18 mouse cellular contexts compared by ENCODE assay signal in the genomic region with DNA sequence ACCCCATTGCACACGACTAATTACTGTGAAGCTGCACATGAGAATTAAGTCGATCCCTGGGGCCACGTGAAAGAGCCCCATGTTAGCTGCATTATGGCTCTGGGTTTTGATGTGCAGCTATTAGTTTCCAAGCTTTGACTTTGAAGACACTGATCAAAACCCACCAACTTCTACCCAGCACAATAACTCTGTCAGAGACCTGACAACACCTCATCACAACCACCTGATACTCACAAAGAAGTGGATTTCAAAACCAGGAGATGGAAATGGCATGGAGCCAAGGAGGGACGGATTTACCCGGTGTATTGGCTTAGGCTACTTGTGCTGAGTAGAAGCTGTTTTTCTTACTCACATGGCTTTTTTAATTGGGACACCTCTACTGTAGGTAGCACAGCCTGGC. TPM values are rescaled to one million over a fixed set of nuclear protein-coding genes. Genes with fewer than 3 reads are reported as not detected.
DNase-seq lines count a peak whose midpoint lies in the region; ATAC-seq and TF ChIP-seq lines count a peak whose summit lies in the region.
"Had no signal": no experiment of that assay in that cellular context is flagged by ENCODE, and none has a peak within 500 bp of the region (broad histone marks: within the 10 kb centered on the region; RNA-seq: fewer than 3 reads in every experiment).

No protein-coding gene starts in this region.

- 0 out of 2 replicates have a peak, but pooled peaks cover 4% of the 10 kb centered on the region for H3K4me1 ChIP-seq in hindbrain, embryonic 12.5 days
- H3K4me1 ChIP-seq in hindbrain, embryonic 14.5 days (replicated peaks; ENCODE audit: control insufficient read depth, insufficient read depth, low read length) = peaks cover 7% of the 10 kb centered on the region; the same call in 1 of the 2 replicates
- H3K4me1 ChIP-seq in forebrain, embryonic 11.5 days (replicated peaks; ENCODE audit: control insufficient read depth, insufficient read depth, low read length) = peaks cover 5% of the 10 kb centered on the region; the same call in 1 of the 2 replicates
- 0 out of 2 replicates have a peak, but pooled peaks cover 8% of the 10 kb centered on the region for H3K4me1 ChIP-seq in midbrain, embryonic 14.5 days (ENCODE audit: control insufficient read depth, insufficient read depth, low read length)

- no peak for DNase-seq in hindbrain, embryonic 14.5 days (ENCODE audit: low spot score)
- DNase-seq in brain, embryonic 14.5 days (ENCODE audit: low read depth) = peak; percentile 87
- DNase-seq in forebrain, embryonic 11.5 days (ENCODE audit: low spot score) = peak; percentile 79
- DNase-seq in midbrain, embryonic 14.5 days = peak; percentile 47
- DNase-seq in layer of hippocampus, adult 9-10 months (ENCODE audit: low spot score) = no peak
- DNase-seq in urinary bladder, postnatal 4 days (ENCODE audit: low spot score in 2 of 2) = no peak
- DNase-seq: adrenal gland, postnatal 36 days; cerebellum, adult 9-11 months; kidney, adult 9 months; kidney, postnatal 4 days; liver; lung, adult 18-20 months; lung, postnatal 4 days; thymus, adult 18-20 months had no signal

- TF ChIP-seq CTCF in brain, embryonic 14.5 days (IDR thresholded peaks at IDR 0.05; ENCODE audit: borderline replicate concordance, extremely low read depth, insufficient read depth, insufficient read length) = no peak

- H3K4me2 ChIP-seq in hindbrain, embryonic 12.5 days (replicated peaks) = no peak overlapping the region
- H3K4me2 ChIP-seq in hindbrain, embryonic 14.5 days (replicated peaks) = no peak overlapping the region
- H3K4me2 ChIP-seq in forebrain, embryonic 11.5 days (ENCODE audit: low read depth, low read length, severe bottlenecking) = no peak overlapping the region
- H3K4me2 ChIP-seq in midbrain, embryonic 14.5 days (ENCODE audit: low read length) = no peak overlapping the region
- H3K4me2 ChIP-seq: heart, embryonic 11.5 days had no signal

- no peaks in the 10 kb centered on the region for H3K27me3 ChIP-seq in hindbrain, embryonic 12.5 days
- no peaks in the 10 kb centered on the region for H3K27me3 ChIP-seq in hindbrain, embryonic 14.5 days (ENCODE audit: control insufficient read depth, insufficient read depth, low read length)
- no peaks in the 10 kb centered on the region for H3K27me3 ChIP-seq in forebrain, embryonic 11.5 days (ENCODE audit: control insufficient read depth, insufficient read depth, low read length)
- no peaks in the 10 kb centered on the region for H3K27me3 ChIP-seq in midbrain, embryonic 14.5 days (ENCODE audit: control insufficient read depth, insufficient read depth, low read length)

- peak; percentile 56; the same call in 1 of the 2 replicates for ATAC-seq in hindbrain, embryonic 12.5 days (ENCODE audit: low FRiP score)
- ATAC-seq in hindbrain, embryonic 14.5 days (ENCODE audit: low FRiP score) = no peak
- peak; percentile 78 for ATAC-seq in forebrain, embryonic 11.5 days (replicated peaks; ENCODE audit: low FRiP score)
- peak; percentile 67; the same call in 1 of the 2 replicates for ATAC-seq in midbrain, embryonic 14.5 days (ENCODE audit: low FRiP score, low TSS enrichment)
- ATAC-seq: inflammation-experienced regulatory T-cells, adult 6 months had no signal

- no peak overlapping the region for H3K9ac ChIP-seq in hindbrain, embryonic 12.5 days
- no peak overlapping the region for H3K9ac ChIP-seq in hindbrain, embryonic 14.5 days
- H3K9ac ChIP-seq in forebrain, embryonic 11.5 days (ENCODE audit: low read length) = no peak overlapping the region
- no peak overlapping the region for H3K9ac ChIP-seq in midbrain, embryonic 14.5 days (replicated peaks; ENCODE audit: low read length)

- H3K9me3 ChIP-seq in hindbrain, embryonic 12.5 days (replicated peaks) = no peaks in the 10 kb centered on the region
- no peaks in the 10 kb centered on the region for H3K9me3 ChIP-seq in hindbrain, embryonic 14.5 days (ENCODE audit: control insufficient read depth, low read length)
- no peaks in the 10 kb centered on the region for H3K9me3 ChIP-seq in forebrain, embryonic 11.5 days (ENCODE audit: control insufficient read depth, low read length)
- H3K9me3 ChIP-seq in midbrain, embryonic 14.5 days (ENCODE audit: control insufficient read depth, low read length) = no peaks in the 10 kb centered on the region

- no peak for TF ChIP-seq POLR2A in brain, embryonic 14.5 days (IDR thresholded peaks at IDR 0.05; ENCODE audit: borderline replicate concordance, extremely low read depth, insufficient read depth, insufficient read length, poor library complexity, severe bottlenecking)

- WGBS in hindbrain, embryonic 12.5 days = 44% methylated on average over 5 of the region's 5 CpGs
- 39% methylated on average over 5 of the region's 5 CpGs for whole genome bisulfite sequencing in hindbrain, embryonic 14.5 days
- WGBS in forebrain, embryonic 11.5 days = 24% methylated on average over 5 of the region's 5 CpGs
- WGBS in midbrain, embryonic 14.5 days = 18% methylated on average over 5 of the region's 5 CpGs

- H3K27ac ChIP-seq in hindbrain, embryonic 12.5 days = no peak overlapping the region
- no peak overlapping the region for H3K27ac ChIP-seq in hindbrain, embryonic 14.5 days
- H3K27ac ChIP-seq in forebrain, embryonic 11.5 days (ENCODE audit: low read depth, low read length) = peak overlapping the region; percentile 39; the same call in 1 of the 2 replicates
- H3K27ac ChIP-seq in midbrain, embryonic 14.5 days (replicated peaks; ENCODE audit: low read depth, low read length) = no peak overlapping the region

- no peak overlapping the region for H3K4me3 ChIP-seq in hindbrain, embryonic 12.5 days
- no peak overlapping the region for H3K4me3 ChIP-seq in hindbrain, embryonic 14.5 days (replicated peaks; ENCODE audit: low read length)
- H3K4me3 ChIP-seq in forebrain, embryonic 11.5 days (ENCODE audit: low read depth, low read length) = no peak overlapping the region
- no peak overlapping the region for H3K4me3 ChIP-seq in midbrain, embryonic 14.5 days (replicated peaks; ENCODE audit: low read depth, low read length)
- H3K4me3 ChIP-seq: erythroblast, embryonic 14.5 days had no signal

- no peaks in the 10 kb centered on the region for H3K36me3 ChIP-seq in hindbrain, embryonic 12.5 days
- H3K36me3 ChIP-seq in hindbrain, embryonic 14.5 days (replicated peaks; ENCODE audit: control insufficient read depth, insufficient read depth) = no peaks in the 10 kb centered on the region
- H3K36me3 ChIP-seq in forebrain, embryonic 11.5 days (ENCODE audit: control insufficient read depth, insufficient read depth, low read length) = no peaks in the 10 kb centered on the region
- H3K36me3 ChIP-seq in midbrain, embryonic 14.5 days (ENCODE audit: control insufficient read depth, insufficient read depth, low read length) = no peaks in the 10 kb centered on the region

RNA-seq across cellular contexts. Expression of a gene that starts 0.5 kb away (rescaled TPM):
- 0.39 and 0.48 TPM in 2 replicates for polyA plus RNA-seq in hindbrain, embryonic 12.5 days (2016; fragmentation: Nextera tagmentation; extraction: Ambion mirVana)
- 0.35 and 0.52 TPM in 2 replicates for polyA plus RNA-seq in hindbrain, embryonic 14.5 days (2014; fragmentation: Nextera tagmentation; extraction: Ambion mirVana)
- polyA plus RNA-seq in brain, embryonic 14.5 days (2012; rRNA removed) = 1.1 and 1.3 TPM in 2 replicates
- 20.4 and 21.7 TPM in 2 replicates for polyA plus RNA-seq in forebrain, embryonic 11.5 days (2014; fragmentation: Nextera tagmentation; extraction: Ambion mirVana)
- 0.22 and 0.34 TPM in 2 replicates for polyA plus RNA-seq in midbrain, embryonic 14.5 days (2014; fragmentation: Nextera tagmentation; extraction: Ambion mirVana)
- polyA plus RNA-seq: erythroblast, embryonic 14.5 days; inflammation-experienced regulatory T-cells, adult 6 months had no signal

Comparison
In these comparisons a context has a peak if more than half of its experiments do, and no peak if none do; other contexts are left out.
1. DNase-seq: peak in brain, embryonic 14.5 days (single experiment), forebrain, embryonic 11.5 days (single experiment) and midbrain, embryonic 14.5 days (single experiment); none in hindbrain, embryonic 14.5 days (single experiment), layer of hippocampus, adult 9-10 months (single experiment) and urinary bladder, postnatal 4 days (0 of 2).